Mouse (Mus musculus): ENCODE data around the gene Nab1. TPM values are rescaled to one million over a fixed set of nuclear protein-coding genes. Genes with fewer than 3 reads are reported as not detected.

Gene Nab1
- total and polyA plus RNA-seq, 3 experiments = 26.7 to 40.3 TPM; not detected in 1

DNA sequence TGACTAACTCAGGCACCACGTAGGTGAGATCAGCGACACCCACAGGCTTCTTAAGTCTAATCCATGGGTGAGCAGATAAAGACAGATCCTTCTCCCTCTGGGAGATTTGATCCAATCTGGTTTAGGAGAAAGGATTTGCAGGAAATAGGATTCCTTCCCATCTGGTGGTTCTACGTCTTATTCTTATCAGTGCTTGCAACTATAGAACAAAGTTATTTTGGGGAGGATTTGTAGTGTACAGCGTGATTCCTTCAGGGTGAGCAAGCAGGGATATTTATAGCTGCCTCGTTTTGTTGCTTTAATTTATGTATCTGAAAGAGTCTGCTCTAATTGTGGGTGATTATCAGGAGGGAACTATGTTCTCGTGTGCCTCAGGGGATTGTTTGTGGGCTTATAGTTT lies 64.6 kb downstream of the Nab1 start:
- Histone ChIP-seq H3K27ac (ENCODE audit: control insufficient read depth, low read depth, low read length) (no peak overlapping the region), H3K79me2 (ENCODE audit: control insufficient read depth, insufficient read depth, low read length, poor library complexity) (no peaks in the 10 kb centered on the region), H3K4me1 (ENCODE audit: control insufficient read depth in 1 of 2, insufficient read depth in 2 of 2, low read length in 2 of 2) (no peaks in the 10 kb centered on the region), H3K27me3 (ENCODE audit: control insufficient read depth in 1 of 2, insufficient read depth in 2 of 2, low read length in 2 of 2) (no peaks in the 10 kb centered on the region), H3K4me3 (ENCODE audit: control insufficient read depth in 1 of 2, insufficient read depth in 1 of 2, low read depth in 2 of 2, low read length in 2 of 2) (no peak overlapping the region), H3K9me3 (replicated peaks; ENCODE audit: insufficient read depth, low read length) (no peaks in the 10 kb centered on the region), H3K36me3 (ENCODE audit: control insufficient read depth in 1 of 2, insufficient read depth in 2 of 2, low read length in 2 of 2) (no peaks in the 10 kb centered on the region), H3K9ac (ENCODE audit: control insufficient read depth, low read depth, low read length, poor library complexity, severe bottlenecking) (no peak overlapping the region)
- TF ChIP-seq POLR2A (IDR thresholded peaks at IDR 0.05; ENCODE audit: control insufficient read depth in 1 of 2, insufficient read depth in 1 of 2, low read depth in 1 of 2, low read length in 2 of 2, poor library complexity in 1 of 2) = no peak
- no peak for TF ChIP-seq TCF12 (IDR thresholded peaks at IDR 0.05; ENCODE audit: low read depth, low read length)
- TF ChIP-seq NRF1 (IDR thresholded peaks at IDR 0.05; ENCODE audit: insufficient read depth, low read depth, low read length, poor library complexity, severe bottlenecking) = no peak
- no peak for TF ChIP-seq RCOR1 (IDR thresholded peaks at IDR 0.05; ENCODE audit: low read depth, low read length)
- no peak for TF ChIP-seq CHD2 (IDR thresholded peaks at IDR 0.05; ENCODE audit: low read length)
- TF ChIP-seq KAT2A (conservative IDR thresholded peaks at IDR 0.05; ENCODE audit: low read depth, low read length) = no peak
- no peak for TF ChIP-seq CHD1 (IDR thresholded peaks at IDR 0.05; ENCODE audit: low read depth, low read length)
- no peak for DNase-seq (ENCODE audit: low read depth, low spot score)

- H3K79me2 ChIP-seq (ENCODE audit: control insufficient read depth, insufficient read depth, low read length, poor library complexity) = no peaks in the 10 kb centered on the region
- no peaks in the 10 kb centered on the region for H3K9me3 ChIP-seq (replicated peaks; ENCODE audit: insufficient read depth, low read length)
- no peak for DNase-seq (ENCODE audit: low read depth, low spot score)
- H3K27ac ChIP-seq (ENCODE audit: control insufficient read depth, low read depth, low read length) = no peak overlapping the region
- no peak for TF ChIP-seq MAZ (IDR thresholded peaks at IDR 0.05; ENCODE audit: low read depth, low read length)
- TF ChIP-seq SIN3A (IDR thresholded peaks at IDR 0.05; ENCODE audit: low read length) = no peak
- no peak for TF ChIP-seq MAFK (IDR thresholded peaks at IDR 0.05; ENCODE audit: borderline replicate concordance, low read depth, low read length)
- no peaks in the 10 kb centered on the region for H3K27me3 ChIP-seq (ENCODE audit: control insufficient read depth in 1 of 2, insufficient read depth in 2 of 2, low read length in 2 of 2)
- H3K36me3 ChIP-seq (ENCODE audit: control insufficient read depth in 1 of 2, insufficient read depth in 2 of 2, low read length in 2 of 2) = peaks cover 0 to 3% of the 10 kb centered on the region in 2 experiments; a peak in 1 of 4 replicates
- no peak overlapping the region for H3K4me3 ChIP-seq (ENCODE audit: control insufficient read depth in 1 of 2, insufficient read depth in 1 of 2, low read depth in 2 of 2, low read length in 2 of 2)
- no peak overlapping the region for H3K9ac ChIP-seq (ENCODE audit: control insufficient read depth, low read depth, low read length, poor library complexity, severe bottlenecking)
- no peaks in the 10 kb centered on the region; a peak in 1 of 4 replicates for H3K4me1 ChIP-seq (ENCODE audit: control insufficient read depth in 1 of 2, insufficient read depth in 2 of 2, low read length in 2 of 2)
These were observed 66.4 kb downstream of the Nab1 start for GRCm38 (mm10) chr1:52434085-52434484.

DNA sequence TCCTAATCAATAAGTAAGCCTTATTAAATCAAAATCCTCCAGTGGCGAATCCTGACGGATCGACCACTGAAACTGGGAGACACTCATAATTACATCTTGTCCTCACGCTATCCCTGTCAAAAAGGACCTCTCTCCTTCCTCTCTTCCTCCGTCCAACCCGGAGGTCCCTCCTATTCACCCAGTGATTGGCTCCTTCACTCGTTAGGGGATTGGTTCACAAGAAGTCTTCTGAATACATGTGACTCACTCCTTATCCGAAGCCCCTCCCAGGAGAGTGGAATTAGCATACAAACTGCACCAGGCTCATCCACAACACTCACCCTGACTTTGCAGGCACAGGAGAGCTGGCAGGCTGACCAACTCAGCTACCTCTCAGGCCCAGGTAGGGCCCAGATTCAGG lies 68.7 kb downstream of the Nab1 start:
- Histone ChIP-seq H3K27me3 (ENCODE audit: control insufficient read depth in 1 of 2, insufficient read depth in 2 of 2, low read length in 2 of 2) (no peaks in the 10 kb centered on the region), H3K36me3 (ENCODE audit: control insufficient read depth in 1 of 2, insufficient read depth in 2 of 2, low read length in 2 of 2) (peaks cover 0 to 3% of the 10 kb centered on the region in 2 experiments; a peak in 1 of 4 replicates), H3K79me2 (ENCODE audit: control insufficient read depth, insufficient read depth, low read length, poor library complexity) (no peaks in the 10 kb centered on the region), H3K27ac (ENCODE audit: control insufficient read depth, low read depth, low read length) (no peak overlapping the region), H3K4me3 (ENCODE audit: control insufficient read depth in 1 of 2, insufficient read depth in 1 of 2, low read depth in 2 of 2, low read length in 2 of 2) (no peak overlapping the region), H3K4me1 (ENCODE audit: control insufficient read depth in 1 of 2, insufficient read depth in 2 of 2, low read length in 2 of 2) (no peaks in the 10 kb centered on the region; a peak in 1 of 4 replicates), H3K9me3 (replicated peaks; ENCODE audit: insufficient read depth, low read length) (no peaks in the 10 kb centered on the region), H3K9ac (ENCODE audit: control insufficient read depth, low read depth, low read length, poor library complexity, severe bottlenecking) (no peak overlapping the region)
- no peak for DNase-seq (ENCODE audit: low read depth, low spot score)
- no peak for TF ChIP-seq ETS1 (IDR thresholded peaks at IDR 0.05; ENCODE audit: low read depth, low read length)
- TF ChIP-seq TCF12 (IDR thresholded peaks at IDR 0.05; ENCODE audit: low read depth, low read length) = no peak
- TF ChIP-seq HCFC1 (IDR thresholded peaks at IDR 0.05; ENCODE audit: low read depth, low read length) = no peak
- TF ChIP-seq CHD1 (IDR thresholded peaks at IDR 0.05; ENCODE audit: low read depth, low read length) = no peak
- no peak for TF ChIP-seq ZKSCAN1 (IDR thresholded peaks at IDR 0.05; ENCODE audit: low read depth, low read length)
- TF ChIP-seq CTCF (IDR thresholded peaks at IDR 0.05 in 2 of 3, conservative IDR thresholded peaks at IDR 0.05 in 1 of 3; ENCODE audit: control insufficient read depth in 1 of 3, insufficient read depth in 1 of 3, low read depth in 2 of 3, low read length in 3 of 3, poor library complexity in 1 of 3, severe bottlenecking in 1 of 3) = no peak
- no peak for TF ChIP-seq MXI1 (IDR thresholded peaks at IDR 0.05; ENCODE audit: low read depth, low read length)
- TF ChIP-seq TBP (IDR thresholded peaks at IDR 0.05; ENCODE audit: low read depth, low read length) = no peak
- no peak for TF ChIP-seq GATA1 (IDR thresholded peaks at IDR 0.05; ENCODE audit: low read depth, low read length)
- TF ChIP-seq ZC3H11A (IDR thresholded peaks at IDR 0.05; ENCODE audit: low read depth, low read length) = no peak
- TF ChIP-seq RCOR1 (IDR thresholded peaks at IDR 0.05; ENCODE audit: low read depth, low read length) = no peak

All from MEL (cell line).